In genomic region chr3:65929821-65930633, GRCm38 (mm10) we compare ENCODE assay signal across 8 mouse cellular contexts. TPM values are rescaled to one million over a fixed set of nuclear protein-coding genes. Genes with fewer than 3 reads are reported as not detected.
DNase-seq lines count a peak whose midpoint lies in the region.

No protein-coding gene starts in this region.

- H3K27me3 ChIP-seq in megakaryocyte, embryonic 14.5 days (replicated peaks): peaks cover 10% of the 10 kb centered on the region

- peak overlapping the region; percentile 75 for H3K4me3 ChIP-seq in megakaryocyte, embryonic 14.5 days (replicated peaks)

- intact Hi-C loops in left cerebral cortex, postnatal 10 days (cut with DNase I): loop anchor here (2.0 to 10.0 kb wide), 5 partner anchors 68 to 943 kb away; partner anchors contain the start of genes Lekr1 and Tiparp

- peak; percentile 46 to 87 for DNase-seq in adrenal gland, adult (ENCODE audit: inconsistent age in 2 of 2, low spot score in 1 of 2)
- no peak for DNase-seq in adrenal gland, adult 8-10 months
- peak; percentile 65 for DNase-seq in cerebellum, adult 9-11 months
- DNase-seq in frontal cortex, postnatal 14 days (ENCODE audit: low spot score in 2 of 2): peak; percentile 39 to 69
- peak; percentile 91 for DNase-seq in induced T-regulatory cell, adult 2 months (ENCODE audit: low read depth)
- DNase-seq in left cerebral cortex, postnatal 10 days (ENCODE audit: extremely low spot score in 1 of 2, low spot score in 2 of 2): peak; percentile 53 to 69
- DNase-seq in right cerebral cortex, postnatal 36 days (ENCODE audit: low spot score in 2 of 2): peak; percentile 43 to 61

- no peaks in the 10 kb centered on the region for H3K9me3 ChIP-seq in megakaryocyte, embryonic 14.5 days

- H3K4me1 ChIP-seq in megakaryocyte, embryonic 14.5 days: peaks cover 37% of the 10 kb centered on the region

- H3K36me3 ChIP-seq in megakaryocyte, embryonic 14.5 days (replicated peaks; ENCODE audit: low read length): no peaks in the 10 kb centered on the region

RNA-seq across cellular contexts. Expression of gene Ccnl1, which starts 28.0 kb away (rescaled TPM):
- total RNA-seq in adrenal gland, adult 8-10 months (2022): 10 to 100 TPM; 53.2 to 91.9 (median 84.1) TPM
- 10 to 100 TPM; 55.8 to 57.5 TPM for total RNA-seq in left cerebral cortex, postnatal 10 days (2021)
- polyA plus RNA-seq in megakaryocyte, embryonic 14.5 days (2012; ENCODE audit: insufficient read depth, low replicate concordance): 21.7 and 48.3 TPM in 2 replicates
